Comparison of ENCODE assay signal across 9 mouse cellular contexts in the genomic region with DNA sequence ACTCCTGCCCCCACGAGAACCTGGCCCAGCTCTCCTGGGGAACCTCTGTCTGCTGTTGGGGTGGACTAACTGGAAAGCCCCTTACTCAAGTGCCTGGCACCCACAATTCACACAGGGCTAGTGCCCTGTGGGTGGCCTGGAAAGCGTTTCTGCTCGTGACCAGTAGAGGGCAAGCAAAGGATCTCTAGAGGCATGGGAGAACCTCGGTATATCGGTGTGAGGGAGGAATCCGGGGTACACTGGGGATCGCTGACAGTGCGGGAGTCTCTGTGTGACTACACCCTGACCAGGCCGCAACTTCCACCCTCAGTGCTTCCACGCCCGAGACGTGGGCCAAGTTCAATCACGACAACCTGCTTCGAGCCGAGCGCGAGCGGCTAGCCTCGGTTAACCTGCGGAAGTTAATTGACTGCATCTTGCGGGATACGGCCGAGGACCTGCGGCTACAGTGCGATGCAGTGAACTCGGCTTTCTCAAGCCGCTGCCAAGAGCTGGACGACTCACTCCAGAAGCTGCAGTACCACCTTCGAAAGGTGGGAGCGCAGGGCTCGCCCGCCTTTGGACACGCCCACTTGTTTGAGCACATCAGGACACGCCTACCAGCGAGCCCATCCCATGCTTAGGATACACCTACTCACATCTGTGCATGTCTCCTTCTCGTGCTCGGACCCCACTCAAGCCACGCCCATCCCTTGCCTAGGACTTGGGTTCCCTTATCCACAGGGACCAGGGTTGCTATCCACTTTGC. TPM values are rescaled to one million over a fixed set of nuclear protein-coding genes. Genes with fewer than 3 reads are reported as not detected.
DNase-seq lines count a peak whose midpoint lies in the region; ATAC-seq and TF ChIP-seq lines count a peak whose summit lies in the region.
"Had no signal": no experiment of that assay in that cellular context is flagged by ENCODE, and none has a peak within 500 bp of the region (broad histone marks: within the 10 kb centered on the region; RNA-seq: fewer than 3 reads in every experiment).

No protein-coding gene starts in this region.

- TF ChIP-seq POLR2A in thymus, adult 2 months (IDR thresholded peaks at IDR 0.05; ENCODE audit: control insufficient read depth, extremely low read depth, insufficient read depth, low read length, poor library complexity): no peak

- DNase-seq in CD8-positive naive resting alpha-beta T cell, adult 2 months (ENCODE audit: low read depth in 2 of 2, low spot score in 2 of 2): peak; percentile 44 to 70
- DNase-seq in adrenal gland, postnatal 36 days: peak; percentile 66 to 70
- peak; percentile 62 for DNase-seq in heart, postnatal 0 days (ENCODE audit: low spot score)
- peak; percentile 64 to 80 for DNase-seq in kidney, postnatal 36 days
- peak; percentile 68 to 79 for DNase-seq in lung, adult 18-20 months
- DNase-seq in thymus, adult 2 months: peak; percentile 53

- H3K4me2 ChIP-seq in embryonic facial prominence, embryonic 15.5 days (replicated peaks): peak overlapping the region; percentile 95
- peak overlapping the region; percentile 65 for H3K4me2 ChIP-seq in heart, postnatal 0 days (ENCODE audit: low read depth, low read length)
- peak overlapping the region; percentile 65 for H3K4me2 ChIP-seq in neural tube, embryonic 13.5 days

- 0 out of 2 replicates have a peak overlapping the region, but pooled peaks have one; percentile 23 for H3K9ac ChIP-seq in embryonic facial prominence, embryonic 15.5 days
- no peak overlapping the region for H3K9ac ChIP-seq in heart, postnatal 0 days (replicated peaks; ENCODE audit: low read depth, low read length)
- H3K9ac ChIP-seq in neural tube, embryonic 13.5 days: peak overlapping the region; percentile 60; the same call in 1 of the 2 replicates

- TF ChIP-seq EP300 in heart, postnatal 0 days (IDR thresholded peaks at IDR 0.05; ENCODE audit: low read depth): no peak

- peaks cover 28% of the 10 kb centered on the region for H3K27me3 ChIP-seq in embryonic facial prominence, embryonic 15.5 days
- peaks cover 31% of the 10 kb centered on the region for H3K27me3 ChIP-seq in heart, postnatal 0 days (ENCODE audit: control insufficient read depth, insufficient read depth, low read length)
- H3K27me3 ChIP-seq in neural tube, embryonic 13.5 days: peaks cover 79% of the 10 kb centered on the region
- H3K27me3 ChIP-seq in thymus, adult 2 months (ENCODE audit: control insufficient read depth, insufficient read depth, low read length): no peaks in the 10 kb centered on the region; the same call in 1 of the 2 replicates

- H3K27ac ChIP-seq in embryonic facial prominence, embryonic 15.5 days (replicated peaks): no peak overlapping the region
- no peak overlapping the region for H3K27ac ChIP-seq in heart, postnatal 0 days (ENCODE audit: low read depth)
- H3K27ac ChIP-seq in neural tube, embryonic 13.5 days (replicated peaks): no peak overlapping the region
- H3K27ac ChIP-seq in thymus, adult 2 months (ENCODE audit: control insufficient read depth, insufficient read depth, low read length): no peak overlapping the region

- peak; percentile 52; the same call in 1 of the 2 replicates for ATAC-seq in embryonic facial prominence, embryonic 15.5 days (ENCODE audit: insufficient number of reproducible peaks, low FRiP score, low TSS enrichment, low read depth)
- ATAC-seq in heart, postnatal 0 days (ENCODE audit: insufficient read depth, low read depth): peak; percentile 71; the same call in 1 of the 2 replicates
- 0 out of 2 replicates have a peak, but pooled peaks have one; percentile 23 for ATAC-seq in neural tube, embryonic 13.5 days (ENCODE audit: low read depth)

- no peaks in the 10 kb centered on the region for H3K9me3 ChIP-seq in embryonic facial prominence, embryonic 15.5 days (replicated peaks)
- H3K9me3 ChIP-seq in heart, postnatal 0 days (replicated peaks; ENCODE audit: control insufficient read depth, low read length): no peaks in the 10 kb centered on the region
- H3K9me3 ChIP-seq in neural tube, embryonic 13.5 days: no peaks in the 10 kb centered on the region

- 1% methylated on average over 38 of the region's 38 CpGs for WGBS in embryonic facial prominence, embryonic 15.5 days
- 3% methylated on average over 38 of the region's 38 CpGs for WGBS in heart, postnatal 0 days
- 3% methylated on average over 38 of the region's 38 CpGs for WGBS in neural tube, embryonic 13.5 days
- 3% methylated on average over 38 of the region's 38 CpGs for WGBS in thymus, adult 2 months

- peak; percentile 59 for TF ChIP-seq CTCF in heart, postnatal 0 days (IDR thresholded peaks at IDR 0.05; ENCODE audit: low read depth)
- TF ChIP-seq CTCF in thymus, adult 2 months (IDR thresholded peaks at IDR 0.05; ENCODE audit: borderline replicate concordance, control insufficient read depth, extremely low read depth, insufficient read depth, low read length, poor library complexity): peak; percentile 33; the same call in 1 of the 2 replicates

- H3K4me1 ChIP-seq in embryonic facial prominence, embryonic 15.5 days: peaks cover 16% of the 10 kb centered on the region; the same call in 1 of the 2 replicates
- H3K4me1 ChIP-seq in heart, postnatal 0 days (ENCODE audit: control insufficient read depth, insufficient read depth): peaks cover 11% of the 10 kb centered on the region; the same call in 1 of the 2 replicates
- peaks cover 8% of the 10 kb centered on the region for H3K4me1 ChIP-seq in neural tube, embryonic 13.5 days (replicated peaks)
- peaks cover 8% of the 10 kb centered on the region for H3K4me1 ChIP-seq in thymus, adult 2 months (replicated peaks; ENCODE audit: control insufficient read depth, insufficient read depth, low read length)

- peak overlapping the region; percentile 45 for H3K4me3 ChIP-seq in embryonic facial prominence, embryonic 15.5 days (replicated peaks)
- peak overlapping the region; percentile 35 for H3K4me3 ChIP-seq in heart, postnatal 0 days (ENCODE audit: low read depth, low read length)
- peak overlapping the region; percentile 32 for H3K4me3 ChIP-seq in neural tube, embryonic 13.5 days
- H3K4me3 ChIP-seq in thymus, adult 2 months (ENCODE audit: control insufficient read depth, insufficient read depth, low read length): peak overlapping the region; percentile 17

- H3K36me3 ChIP-seq in embryonic facial prominence, embryonic 15.5 days: no peaks in the 10 kb centered on the region
- H3K36me3 ChIP-seq in heart, postnatal 0 days (replicated peaks; ENCODE audit: control insufficient read depth, insufficient read depth, low read length): no peaks in the 10 kb centered on the region
- no peaks in the 10 kb centered on the region for H3K36me3 ChIP-seq in neural tube, embryonic 13.5 days
- no peaks in the 10 kb centered on the region for H3K36me3 ChIP-seq in thymus, adult 2 months (ENCODE audit: control insufficient read depth, insufficient read depth, low read length)

RNA-seq across cellular contexts. Expression of gene Tekt4, which starts 20.1 kb away (rescaled TPM):
- not detected for total RNA-seq in adrenal gland, postnatal 36 days (2021)
- polyA plus RNA-seq in embryonic facial prominence, embryonic 15.5 days (2015; fragmentation: Nextera tagmentation; extraction: Ambion mirVana): 3.5 and 6.2 TPM in 2 replicates
- total RNA-seq in heart, postnatal 0 days (2014; rRNA removed; ENCODE audit: low replicate concordance): 1.3 TPM in 1 of 2 replicates, not detected in the other
- polyA plus RNA-seq in heart, postnatal 0 days (2015; fragmentation: Nextera tagmentation; extraction: Ambion mirVana): 0.23 and 1.1 TPM in 2 replicates
- 0.57 and 0.87 TPM in 2 replicates for polyA plus RNA-seq in neural tube, embryonic 13.5 days (2015; fragmentation: Nextera tagmentation; extraction: Ambion mirVana)
- 0.19 and 0.42 TPM in 2 replicates for polyA plus RNA-seq in thymus, adult 2 months (2012; rRNA removed)
- total RNA-seq: heart, postnatal 10 days had no signal

RNA-seq across cellular contexts. Expression of gene Sstr5, which starts 22.6 kb away (rescaled TPM):
- under 1 TPM; 0.49 to 0.53 TPM for total RNA-seq in adrenal gland, postnatal 36 days (2021)
- polyA plus RNA-seq in embryonic facial prominence, embryonic 15.5 days (2015; fragmentation: Nextera tagmentation; extraction: Ambion mirVana): 0.17 and 0.27 TPM in 2 replicates
- 0.12 TPM in 1 of 2 replicates, not detected in the other for total RNA-seq in heart, postnatal 0 days (2014; rRNA removed; ENCODE audit: low replicate concordance)
- not detected in 2 replicates for polyA plus RNA-seq in heart, postnatal 0 days (2015; fragmentation: Nextera tagmentation; extraction: Ambion mirVana)
- polyA plus RNA-seq in neural tube, embryonic 13.5 days (2015; fragmentation: Nextera tagmentation; extraction: Ambion mirVana): 0.39 and 0.42 TPM in 2 replicates
- not detected in 2 replicates for polyA plus RNA-seq in thymus, adult 2 months (2012; rRNA removed)
- total RNA-seq: heart, postnatal 10 days had no signal

RNA-seq across cellular contexts. Expression of gene Cacna1h, which starts 40.9 kb away (rescaled TPM):
- 10 to 100 TPM; 58.7 to 97.3 TPM for total RNA-seq in adrenal gland, postnatal 36 days (2021)
- polyA plus RNA-seq in embryonic facial prominence, embryonic 15.5 days (2015; fragmentation: Nextera tagmentation; extraction: Ambion mirVana): 4.3 and 5.7 TPM in 2 replicates
- total RNA-seq in heart, postnatal 0 days (2014; rRNA removed; ENCODE audit: low replicate concordance): 39.2 and 65.9 TPM in 2 replicates
- polyA plus RNA-seq in heart, postnatal 0 days (2015; fragmentation: Nextera tagmentation; extraction: Ambion mirVana): 3.1 and 3.4 TPM in 2 replicates
- 12.0 and 12.6 TPM in 2 replicates for polyA plus RNA-seq in neural tube, embryonic 13.5 days (2015; fragmentation: Nextera tagmentation; extraction: Ambion mirVana)
- 1.5 and 4.3 TPM in 2 replicates for polyA plus RNA-seq in thymus, adult 2 months (2012; rRNA removed)
